Mouse (Mus musculus): ENCODE measurements around the gene Pcnx4. TPM values are rescaled to one million over a fixed set of nuclear protein-coding genes. Genes with fewer than 3 reads are reported as not detected.
"Not testable (repeated sequence)": the region's sequence is repeated elsewhere in the genome, so short reads cannot be mapped to it uniquely, and the experiment has no call there.

Gene Pcnx4
- polyA plus RNA-seq, 1 experiment, result 5.3 TPM

- not testable (repeated sequence) for DNase-seq (ENCODE audit: low read depth)
Observed at GRCm38 (mm10) chr12:72598731-72599130, 62.5 kb downstream of the Pcnx4 start.

- no peak for DNase-seq (ENCODE audit: low read depth)
Observed at GRCm38 (mm10) chr12:72612053-72612452, 75.9 kb downstream of the Pcnx4 start.

GRCm38 (mm10) chr12:72620856-72621255, 84.7 kb downstream of the Pcnx4 start:
- no peak for DNase-seq (ENCODE audit: low read depth)

- no peak for DNase-seq (ENCODE audit: low read depth)
Observed at GRCm38 (mm10) chr12:72621441-72621840, 85.3 kb downstream of the Pcnx4 start.

- DNase-seq (ENCODE audit: low read depth), result no peak
Observed at GRCm38 (mm10) chr12:72622853-72623496, 86.8 kb downstream of the Pcnx4 start.

GRCm38 (mm10) chr12:72628751-72629150, 92.6 kb downstream of the Pcnx4 start:
- DNase-seq (ENCODE audit: low read depth), result no peak

Other genes with a start within 250 kb of the Pcnx4 start
- gene Rtn1, start 127.3 kb upstream of the Pcnx4 start, polyA plus RNA-seq (2012; rRNA removed), result 1.4 and 1.9 TPM in 2 replicates
- gene Lrrc9, start 94.5 kb upstream of the Pcnx4 start, polyA plus RNA-seq (2012; rRNA removed), result 2.9 and 3.3 TPM in 2 replicates
- 0.15 TPM in 1 of 2 replicates, not detected in the other for gene Gm4756, start 113.3 kb downstream of the Pcnx4 start, polyA plus RNA-seq (2012; rRNA removed)
- gene Dhrs7, start 128.5 kb downstream of the Pcnx4 start, polyA plus RNA-seq (2012; rRNA removed), result 70.8 and 83.7 TPM in 2 replicates
- gene Ppm1a, start 221.1 kb downstream of the Pcnx4 start, polyA plus RNA-seq (2012; rRNA removed), result 78.3 and 79.1 TPM in 2 replicates

All from gonadal fat pad, adult 2 months (tissue).